Mouse (Mus musculus) MEL (cell line): Measurements from ENCODE around the gene Rsph1. TPM values are rescaled to one million over a fixed set of nuclear protein-coding genes. Genes with fewer than 3 reads are reported as not detected.

Experiments used
- DNase-seq: peaks from one replicate; pipeline ENCODE4 v3.0.0; 2011; ENCODE audit warnings: low read depth, low spot score
- H3K27ac ChIP-seq: 2 replicates; pipeline ENCODE4 v1.5.1; 2012; ENCODE audit warnings: low read depth, mild to moderate bottlenecking, control low read depth, low read length, moderate library complexity; ENCODE audit not compliant: control insufficient read depth
- H3K27me3 ChIP-seq, 2 experiments: fragments of 150-350 bp in 1 of 2; sonication (generic) in 1 of 2; 2 replicates each; pipeline ENCODE4 v1.6.1; 2012; ENCODE audit warnings: low read length in 2 of 2, mild to moderate bottlenecking in 2 of 2, improper control_type of control experiment in 1 of 2, moderate library complexity in 1 of 2; ENCODE audit not compliant: insufficient read depth in 2 of 2, control insufficient read depth in 1 of 2
- H3K36me3 ChIP-seq, 2 experiments: 2 replicates each; pipeline ENCODE4 v1.6.1; 2012 to 2014; ENCODE audit warnings: low read length in 2 of 2, improper control_type of control experiment in 1 of 2, inconsistent platforms in 1 of 2, mild to moderate bottlenecking in 1 of 2; ENCODE audit not compliant: insufficient read depth in 2 of 2, control insufficient read depth in 1 of 2
- H3K4me1 ChIP-seq, 2 experiments: fragments of 150-350 bp in 1 of 2; sonication (generic) in 1 of 2; 2 replicates each; pipeline ENCODE4 v1.6.1; 2012; ENCODE audit warnings: low read length in 2 of 2, improper control_type of control experiment in 1 of 2, mild to moderate bottlenecking in 1 of 2; ENCODE audit not compliant: insufficient read depth in 2 of 2, control insufficient read depth in 1 of 2
- H3K4me3 ChIP-seq, 2 experiments: fragments of 150-350 bp in 1 of 2; sonication (generic) in 1 of 2; 2 replicates each; pipeline ENCODE4 v1.5.1; 2012; ENCODE audit warnings: low read depth in 2 of 2, low read length in 2 of 2, mild to moderate bottlenecking in 2 of 2, moderate library complexity in 2 of 2, control low read depth in 1 of 2, improper control_type of control experiment in 1 of 2; ENCODE audit not compliant: control insufficient read depth in 1 of 2, insufficient read depth in 1 of 2
- H3K79me2 ChIP-seq: 2 replicates; pipeline ENCODE4 v1.6.1; 2012; ENCODE audit warnings: mild to moderate bottlenecking, low read length, moderate library complexity; ENCODE audit not compliant: control insufficient read depth, poor library complexity, insufficient read depth
- H3K9ac ChIP-seq: 2 replicates; pipeline ENCODE4 v1.6.1; 2012; ENCODE audit warnings: low read depth, mild to moderate bottlenecking, control low read depth, low read length, moderate library complexity; ENCODE audit not compliant: control insufficient read depth, poor library complexity, severe bottlenecking
- H3K9me3 ChIP-seq: fragments of 150-350 bp; sonication (generic); replicated peaks from 2 replicates; pipeline ENCODE4 v1.6.1; 2012; ENCODE audit warnings: mild to moderate bottlenecking, low read length, improper control_type of control experiment, moderate library complexity; ENCODE audit not compliant: insufficient read depth
- BHLHE40 ChIP-seq: IDR thresholded peaks from 2 replicates; pipeline ENCODE4 v1.6.1; 2012; ENCODE audit warnings: low read depth, mild to moderate bottlenecking, inconsistent platforms, low read length, improper control_type of control experiment, borderline replicate concordance
- EP300 ChIP-seq, 2 experiments: IDR thresholded peaks; 2 replicates each; pipeline ENCODE4 v1.6.1; 2011; ENCODE audit warnings: improper control_type of control experiment in 2 of 2, low read length in 2 of 2, low read depth in 1 of 2, mild to moderate bottlenecking in 1 of 2
- GATA1 ChIP-seq: IDR thresholded peaks from 2 replicates; pipeline ENCODE4 v1.6.1; 2011; ENCODE audit warnings: low read depth, low read length, improper control_type of control experiment
- JUND ChIP-seq: IDR thresholded peaks from 2 replicates; pipeline ENCODE4 v1.6.1; 2011; ENCODE audit warnings: low read depth, mild to moderate bottlenecking, improper control_type of control experiment, low read length
- KAT2A ChIP-seq: conservative IDR thresholded peaks from 2 replicates; pipeline ENCODE4 v1.6.1; 2012; ENCODE audit warnings: low read depth, low read length, improper control_type of control experiment, inconsistent platforms
- MAX ChIP-seq: IDR thresholded peaks from 2 replicates; pipeline ENCODE4 v1.6.1; 2011; ENCODE audit warnings: low read length, improper control_type of control experiment
- MAZ ChIP-seq: IDR thresholded peaks from 2 replicates; pipeline ENCODE4 v1.6.1; 2012; ENCODE audit warnings: low read depth, mild to moderate bottlenecking, inconsistent platforms, low read length, improper control_type of control experiment
- MXI1 ChIP-seq: IDR thresholded peaks from 2 replicates; pipeline ENCODE4 v1.6.1; 2011; ENCODE audit warnings: mild to moderate bottlenecking, low read depth, low read length, improper control_type of control experiment
- MYC ChIP-seq: IDR thresholded peaks from 2 replicates; pipeline ENCODE4 v1.6.1; 2011; ENCODE audit warnings: low read depth, mild to moderate bottlenecking, low read length, improper control_type of control experiment, moderate library complexity
- NELFE ChIP-seq: IDR thresholded peaks from 2 replicates; pipeline ENCODE4 v1.6.1; 2011; ENCODE audit warnings: low read depth, low read length, improper control_type of control experiment
- NRF1 ChIP-seq: IDR thresholded peaks from 2 replicates; pipeline ENCODE4 v1.6.1; 2014; ENCODE audit warnings: low read depth, mild to moderate bottlenecking, inconsistent platforms, low read length, improper control_type of control experiment, moderate library complexity; ENCODE audit not compliant: poor library complexity, insufficient read depth, severe bottlenecking
- POLR2A ChIP-seq, 2 experiments: IDR thresholded peaks; 2 replicates each; pipeline ENCODE4 v1.6.1; 2011 to 2012; ENCODE audit warnings: low read length in 2 of 2, mild to moderate bottlenecking in 2 of 2, control low read depth in 1 of 2, improper control_type of control experiment in 1 of 2, low read depth in 1 of 2, moderate library complexity in 1 of 2; ENCODE audit not compliant: control insufficient read depth in 1 of 2, insufficient read depth in 1 of 2, poor library complexity in 1 of 2
- POLR2AphosphoS5 ChIP-seq: IDR thresholded peaks from 2 replicates; pipeline ENCODE4 v1.6.1; 2012; ENCODE audit warnings: low read depth, borderline replicate concordance, mild to moderate bottlenecking, inconsistent platforms, low read length, moderate library complexity, mixed read lengths
- RCOR1 ChIP-seq: IDR thresholded peaks from 2 replicates; pipeline ENCODE4 v1.6.1; 2012; ENCODE audit warnings: low read depth, mild to moderate bottlenecking, inconsistent platforms, low read length, improper control_type of control experiment
- TAL1 ChIP-seq: IDR thresholded peaks from 2 replicates; pipeline ENCODE4 v1.6.1; 2012; ENCODE audit warnings: mild to moderate bottlenecking, inconsistent platforms, low read length, moderate library complexity, mixed read lengths
- TBP ChIP-seq: IDR thresholded peaks from 2 replicates; pipeline ENCODE4 v1.8.0; 2011; ENCODE audit warnings: low read depth, low read length, improper control_type of control experiment
- TCF12 ChIP-seq: IDR thresholded peaks from 2 replicates; pipeline ENCODE4 v1.6.1; 2014; ENCODE audit warnings: low read depth, mild to moderate bottlenecking, inconsistent platforms, low read length, improper control_type of control experiment, moderate library complexity
- USF1 ChIP-seq: IDR thresholded peaks from 2 replicates; pipeline ENCODE4 v1.6.1; 2014; ENCODE audit warnings: low read depth, mild to moderate bottlenecking, inconsistent platforms, low read length, improper control_type of control experiment, moderate library complexity
- ZC3H11A ChIP-seq: IDR thresholded peaks from 2 replicates; pipeline ENCODE4 v1.6.1; 2012; ENCODE audit warnings: low read depth, mild to moderate bottlenecking, inconsistent platforms, low read length, improper control_type of control experiment
- ZKSCAN1 ChIP-seq: IDR thresholded peaks from 2 replicates; pipeline ENCODE4 v1.6.1; 2012; ENCODE audit warnings: low read depth, mild to moderate bottlenecking, inconsistent platforms, low read length, improper control_type of control experiment, moderate library complexity
- ZMIZ1 ChIP-seq: IDR thresholded peaks from 2 replicates; pipeline ENCODE4 v1.6.1; 2012; ENCODE audit warnings: low read depth, mild to moderate bottlenecking, inconsistent platforms, low read length, improper control_type of control experiment, moderate library complexity
- ZNF384 ChIP-seq: IDR thresholded peaks from 2 replicates; pipeline ENCODE4 v1.6.1; 2012; ENCODE audit warnings: low read depth, mild to moderate bottlenecking, inconsistent platforms, low read length, improper control_type of control experiment
- polyA plus RNA-seq, 2 experiments: library from polyadenylated mRNA; stranded (reverse) in 1 of 2; unstranded in 1 of 2; fragments of >175 nt in 1 of 2; fragments of >200 nt in 1 of 2; gene quantifications; 2 replicates each; pipeline versions ENCODE4 v1.2.1 to v1.2.4; 2012; ENCODE audit warnings: low replicate concordance in 2 of 2, low read depth in 1 of 2; ENCODE audit not compliant: insufficient read length in 2 of 2, insufficient read depth in 1 of 2, missing spikeins in 1 of 2
- total RNA-seq: library from RNA; depleted of rRNA; stranded (reverse); fragments of 300-350 nt; gene quantifications from 2 replicates; pipeline ENCODE4 v1.2.3, GENCODE M21; 2012; rRNA removed

The Rsph1 gene
- total and polyA plus RNA-seq, 3 experiments: 1.3 to 3.6 TPM; not detected in 1

- H3K79me2 ChIP-seq: peaks cover 9% of the 10 kb centered on the region
- TF ChIP-seq KAT2A (no peak), NELFE (peak; percentile 48), BHLHE40 (peak; percentile 18; the same call in 1 of the 2 replicates), JUND (no peak), POLR2AphosphoS5 (no peak), USF1 (peak; percentile 27; the same call in 1 of the 2 replicates), MAZ (no peak), GATA1 (peak; percentile 36; the same call in 1 of the 2 replicates), EP300 (IDR thresholded peaks at IDR 0.05; ENCODE audit: low read depth in 1 of 2, low read length in 2 of 2) (peak in 1 of 2 experiments; percentile 43; a peak in 2 of 4 replicates), TBP (0 out of 2 replicates have a peak, but pooled peaks have one; percentile 53), TAL1 (peak; percentile 67), MXI1 (peak; percentile 68), POLR2A (IDR thresholded peaks at IDR 0.05; ENCODE audit: control insufficient read depth in 1 of 2, insufficient read depth in 1 of 2, low read depth in 1 of 2, low read length in 2 of 2, poor library complexity in 1 of 2) (peak in 1 of 2 experiments; percentile 73; a peak in 3 of 4 replicates), RCOR1 (no peak), MYC (peak; percentile 88), TCF12 (peak; percentile 56), ZC3H11A (no peak), MAX (peak; percentile 74), ZNF384 (no peak), NRF1 (peak; percentile 50; the same call in 1 of the 2 replicates), ZMIZ1 (0 out of 2 replicates have a peak, but pooled peaks have one; percentile 47), ZKSCAN1 (no peak)
- TF ChIP-seq, all 39 proteins: peak for 14
- peak; percentile 78 for DNase-seq
- H3K27me3 ChIP-seq: no peaks in the 10 kb centered on the region
- peak within 1 kb of the TSS; percentile 86 for H3K27ac ChIP-seq
- H3K4me3 ChIP-seq: peak within 1 kb of the TSS; percentile 53 to 59
- H3K9ac ChIP-seq: peak within 1 kb of the TSS; percentile 83
- no peaks in the 10 kb centered on the region for H3K9me3 ChIP-seq
- peaks cover 0 to 14% of the 10 kb centered on the region in 2 experiments; a peak in 2 of 4 replicates for H3K36me3 ChIP-seq
- H3K4me1 ChIP-seq: peaks cover 10 to 32% of the 10 kb centered on the region in 2 experiments
Measured at GRCm38 (mm10) chr17:31207771-31208334, 69.3 kb downstream of the Rsph1 start, which contains the start of gene Ubash3a. Gene Ubash3a, plus strand, starts transcription at chr17:31207873.

Other genes starting within 250 kb of the Rsph1 start
- gene Abcg1, start 219.7 kb downstream of the Rsph1 start, total RNA-seq: 10.4 and 11.6 TPM in 2 replicates
- 10 to 100 TPM in 1 of 2 experiments, not detected in 1; 18.0 TPM for gene Abcg1, start 219.7 kb downstream of the Rsph1 start, polyA plus RNA-seq
- gene Tff3, start 147.7 kb downstream of the Rsph1 start, total RNA-seq: not detected in 2 replicates
- not detected for gene Tff3, start 147.7 kb downstream of the Rsph1 start, polyA plus RNA-seq
- gene Tff2, start 133.1 kb downstream of the Rsph1 start, total RNA-seq: not detected in 2 replicates
- gene Tff2, start 133.1 kb downstream of the Rsph1 start, polyA plus RNA-seq: not detected
- not detected in 2 replicates for gene Tff1, start 112.1 kb downstream of the Rsph1 start, total RNA-seq
- not detected for gene Tff1, start 112.1 kb downstream of the Rsph1 start, polyA plus RNA-seq
- 0.08 and 0.13 TPM in 2 replicates for gene Tmprss3, start 78.4 kb downstream of the Rsph1 start, total RNA-seq
- under 1 TPM in 1 of 2 experiments, not detected in 1; 0.11 TPM for gene Tmprss3, start 78.4 kb downstream of the Rsph1 start, polyA plus RNA-seq
- gene Ubash3a, start 69.5 kb downstream of the Rsph1 start, total RNA-seq: 24.9 and 30.2 TPM in 2 replicates
- 10 to 100 TPM; 27.6 to 57.4 TPM for gene Ubash3a, start 69.5 kb downstream of the Rsph1 start, polyA plus RNA-seq
- gene Slc37a1, start 9.4 kb upstream of the Rsph1 start, total RNA-seq: 10.3 and 15.0 TPM in 2 replicates
- 10 to 100 TPM in 1 of 2 experiments, not detected in 1; 14.2 TPM for gene Slc37a1, start 9.4 kb upstream of the Rsph1 start, polyA plus RNA-seq
- 0.20 TPM in 1 of 2 replicates, not detected in the other for gene Pde9a, start 108.8 kb upstream of the Rsph1 start, total RNA-seq
- gene Pde9a, start 108.8 kb upstream of the Rsph1 start, polyA plus RNA-seq: under 1 TPM in 1 of 2 experiments, not detected in 1; 0.56 TPM
- 104 and 118 TPM in 2 replicates for gene Wdr4, start 242.6 kb upstream of the Rsph1 start, total RNA-seq
- gene Wdr4, start 242.6 kb upstream of the Rsph1 start, polyA plus RNA-seq: 100 to 1,000 TPM in 1 of 2 experiments, not detected in 1; 109 TPM
- gene Ndufv3, start 242.7 kb upstream of the Rsph1 start, total RNA-seq: 189 and 198 TPM in 2 replicates
- 1,000 to 10,000 TPM in 1 of 2 experiments, 100 to 1,000 TPM in 1; 158 to 1,046 TPM for gene Ndufv3, start 242.7 kb upstream of the Rsph1 start, polyA plus RNA-seq